Mouse (Mus musculus) G1E (cell line): Measurements from ENCODE around the gene Tlcd1. TPM values are rescaled to one million over a fixed set of nuclear protein-coding genes. Genes with fewer than 3 reads are reported as not detected.
A peak's percentile ranks its signal among the peaks of the same experiment; 100 is the strongest.

ENCODE experiments used
- ATAC-seq: 2 replicates; pipeline ENCODE4 v1.8.0; 2016; ENCODE audit warnings: mild to moderate bottlenecking; ENCODE audit not compliant: insufficient number of reproducible peaks, poor library complexity, low FRiP score, severe bottlenecking; ENCODE audit errors: extremely low read depth
- DNase-seq: peaks from one replicate; pipeline ENCODE4 v3.0.0; 2012; ENCODE audit warnings: low spot score
- H3K27me3 ChIP-seq: 2 replicates; pipeline ENCODE4 v1.6.1; 2012; ENCODE audit warnings: mild to moderate bottlenecking, low read length, inconsistent platforms; ENCODE audit not compliant: insufficient read depth
- H3K36me3 ChIP-seq: replicated peaks from 2 replicates; pipeline ENCODE3; 2012; ENCODE audit warnings: mild to moderate bottlenecking, inconsistent platforms
- H3K4me1 ChIP-seq: 2 replicates; pipeline ENCODE4 v1.6.1; 2012; ENCODE audit warnings: low read depth, low read length, inconsistent platforms, mixed read lengths; ENCODE audit not compliant: insufficient read depth
- H3K4me3 ChIP-seq: 2 replicates; pipeline ENCODE4 v1.5.1; 2012; ENCODE audit warnings: low read depth, mild to moderate bottlenecking, inconsistent platforms, low read length, moderate library complexity, mixed read lengths
- H3K9me3 ChIP-seq: replicated peaks from 2 replicates; pipeline ENCODE4 v1.6.1; 2012; ENCODE audit warnings: inconsistent platforms
- CTCF ChIP-seq: IDR thresholded peaks from 2 replicates; pipeline ENCODE4 v1.5.1; 2012; ENCODE audit warnings: low read depth, low read length, inconsistent platforms, mixed read lengths
- GATA1 ChIP-seq: IDR thresholded peaks from 2 replicates; pipeline ENCODE4 v1.6.1; 2012; ENCODE audit warnings: borderline replicate concordance, low read length, inconsistent platforms, mixed read lengths
- GATA2 ChIP-seq: IDR thresholded peaks from 2 replicates; pipeline ENCODE4 v1.6.1; 2012; ENCODE audit warnings: low read depth, low read length, inconsistent platforms, borderline replicate concordance
- POLR2AphosphoS5 ChIP-seq: IDR thresholded peaks from 2 replicates; pipeline ENCODE4 v1.6.1; 2012; ENCODE audit warnings: low read depth, low read length, inconsistent platforms; ENCODE audit not compliant: insufficient replicate concordance
- TAL1 ChIP-seq: conservative IDR thresholded peaks from 2 replicates; pipeline ENCODE4 v1.6.1; 2012; ENCODE audit warnings: low read depth, low read length, inconsistent platforms, mixed read lengths
- polyA plus RNA-seq: library from polyadenylated mRNA; stranded (reverse); fragments of >175 nt; gene quantifications from 2 replicates; pipeline ENCODE4 v1.2.3, GENCODE M21; 2012
- total RNA-seq, 2 experiments: library from RNA; stranded (forward) in 1 of 2; stranded (reverse) in 1 of 2; fragments of 200-1000 nt in 1 of 2; fragments of >200 nt in 1 of 2; fragmentation: Nextera tagmentation in 1 of 2; gene quantifications; 2 replicates each; pipeline ENCODE4 v1.2.3; 2014 to 2017

Gene Tlcd1
- total and polyA plus RNA-seq, 3 experiments = 6.7 to 47.8 (median 15.5) TPM

DNA sequence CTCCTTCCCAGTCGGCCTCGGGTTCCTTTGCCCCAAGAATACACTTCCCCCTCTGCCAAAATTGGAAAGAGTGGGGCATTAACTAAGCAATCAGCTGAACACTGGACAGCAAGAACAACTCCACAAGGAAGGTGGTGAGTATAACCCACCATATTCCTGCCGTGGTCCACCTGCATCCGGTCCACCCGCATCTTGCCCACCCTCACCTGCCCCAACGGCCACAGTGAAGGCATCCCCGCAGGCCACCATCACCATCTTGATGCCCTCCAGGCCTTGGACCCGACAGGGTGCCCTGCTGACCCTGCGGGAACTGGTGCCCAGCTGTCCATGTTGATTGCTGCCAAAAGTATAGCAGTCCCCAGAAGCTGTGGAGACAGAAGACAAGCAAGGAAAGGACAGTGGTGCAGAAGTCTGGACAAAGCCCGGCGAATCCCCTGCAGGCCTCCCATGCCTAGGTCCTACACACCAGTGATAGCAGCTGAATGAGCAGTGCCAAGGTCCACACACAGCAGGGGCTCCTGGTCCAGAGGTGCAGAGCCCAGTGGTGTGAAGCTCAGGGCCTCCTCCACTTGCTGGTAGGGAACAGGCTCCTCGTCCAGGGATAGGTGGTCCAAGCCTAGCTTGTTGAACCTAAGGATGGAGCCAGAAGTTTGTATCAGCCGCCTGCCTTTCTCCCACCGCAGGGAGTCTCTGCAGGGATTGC is 9.1 kb upstream of the Tlcd1 start:
- H3K4me3 ChIP-seq = peak overlapping the region; percentile 49; the same call in 1 of the 2 replicates
- H3K4me1 ChIP-seq = peaks cover 93% of the 10 kb centered on the region
- 0 out of 2 replicates have a peak, but pooled peaks cover 2% of the 10 kb centered on the region for H3K9me3 ChIP-seq
- TF ChIP-seq POLR2AphosphoS5 = no peak
- no peak for TF ChIP-seq TAL1
- TF ChIP-seq GATA1 = no peak
- no peak for TF ChIP-seq GATA2
- TF ChIP-seq CTCF = no peak
- H3K27me3 ChIP-seq = no peaks in the 10 kb centered on the region
- no peak for DNase-seq
- H3K36me3 ChIP-seq = peaks cover 51% of the 10 kb centered on the region
- no peak for ATAC-seq

DNA sequence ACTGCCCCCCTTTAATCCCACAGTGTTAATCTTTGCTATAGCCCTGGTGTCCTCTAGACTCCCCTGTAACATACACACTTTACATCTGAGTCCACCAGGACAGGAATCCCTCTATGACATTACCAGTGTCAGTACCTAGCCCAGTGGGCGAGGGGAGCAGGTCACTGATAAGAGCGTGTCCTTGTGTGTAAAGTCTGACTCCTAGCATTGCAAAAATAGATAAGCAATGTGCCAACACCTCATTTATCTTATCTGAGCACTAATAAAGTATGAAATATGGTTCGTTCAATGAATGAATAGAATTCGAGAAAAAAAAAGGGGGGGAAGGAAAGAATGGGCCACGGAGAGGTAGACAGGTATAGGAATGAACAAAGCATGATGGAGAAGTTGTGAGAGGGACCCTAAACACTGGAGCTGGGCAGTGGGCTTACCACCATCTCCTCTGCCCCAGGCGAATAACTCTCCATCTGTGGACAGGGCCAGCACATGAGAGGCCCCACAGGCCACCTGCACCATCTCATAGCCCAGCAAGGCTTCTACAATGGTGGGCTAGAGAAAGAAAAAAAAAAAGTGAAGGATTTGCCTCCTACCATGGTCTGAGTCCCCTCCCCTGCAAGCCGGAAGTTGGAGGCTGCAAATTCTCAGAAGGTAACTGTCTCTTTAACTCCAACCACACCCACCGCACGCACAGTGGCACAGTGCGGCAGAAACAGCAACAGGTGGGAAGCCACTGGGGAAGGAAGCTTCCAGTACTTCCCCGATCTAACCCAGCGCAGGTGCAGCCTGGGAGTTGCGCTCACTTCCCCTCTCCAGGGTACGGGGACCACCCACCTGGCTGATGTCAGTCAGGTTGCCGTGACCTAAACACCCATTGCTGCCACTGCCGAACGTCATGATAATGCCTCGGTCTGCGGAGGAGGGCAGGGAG is 7.7 kb upstream of the Tlcd1 start:
- H3K4me1 ChIP-seq = peaks cover 86% of the 10 kb centered on the region
- ATAC-seq (peak; percentile 73), DNase-seq (peak; percentile 80)
- H3K4me3 ChIP-seq = peak overlapping the region; percentile 71
- H3K9me3 ChIP-seq = 0 out of 2 replicates have a peak, but pooled peaks cover 2% of the 10 kb centered on the region
- no peaks in the 10 kb centered on the region for H3K27me3 ChIP-seq
- TF ChIP-seq POLR2AphosphoS5 (no peak), TAL1 (peak; percentile 90), CTCF (no peak), GATA1 (no peak), GATA2 (0 out of 2 replicates have a peak, but pooled peaks have one; percentile 20)
- peaks cover 45% of the 10 kb centered on the region for H3K36me3 ChIP-seq

DNA sequence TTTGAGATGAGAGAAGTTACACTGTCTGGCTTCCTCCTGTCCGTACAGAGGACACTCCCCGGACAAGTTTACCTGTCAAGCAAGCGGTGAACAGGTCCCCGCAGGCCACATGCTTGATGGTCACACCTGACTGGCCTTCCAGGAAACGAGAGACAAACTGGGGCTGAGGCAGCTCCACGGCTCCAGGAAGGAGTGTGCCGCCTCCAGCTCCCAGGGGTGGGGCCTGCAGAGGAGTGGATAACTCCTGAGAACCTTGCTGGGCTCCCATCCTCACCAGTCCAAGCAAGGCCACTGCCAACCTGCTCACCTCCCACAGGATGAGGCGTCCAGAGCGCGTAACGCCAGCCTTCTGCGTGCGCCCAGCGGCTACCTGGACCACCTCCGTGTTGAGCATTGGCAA is 6.2 kb upstream of the Tlcd1 start:
- no peak for DNase-seq
- H3K9me3 ChIP-seq = 0 out of 2 replicates have a peak, but pooled peaks cover 2% of the 10 kb centered on the region
- no peak for TF ChIP-seq TAL1
- no peak for TF ChIP-seq GATA2
- TF ChIP-seq POLR2AphosphoS5 = no peak
- no peak for TF ChIP-seq GATA1
- TF ChIP-seq CTCF = no peak
- H3K27me3 ChIP-seq = no peaks in the 10 kb centered on the region
- peaks cover 87% of the 10 kb centered on the region for H3K4me1 ChIP-seq
- peaks cover 43% of the 10 kb centered on the region for H3K36me3 ChIP-seq
- H3K4me3 ChIP-seq = peak overlapping the region; percentile 52; the same call in 1 of the 2 replicates
- no peak for ATAC-seq

DNA sequence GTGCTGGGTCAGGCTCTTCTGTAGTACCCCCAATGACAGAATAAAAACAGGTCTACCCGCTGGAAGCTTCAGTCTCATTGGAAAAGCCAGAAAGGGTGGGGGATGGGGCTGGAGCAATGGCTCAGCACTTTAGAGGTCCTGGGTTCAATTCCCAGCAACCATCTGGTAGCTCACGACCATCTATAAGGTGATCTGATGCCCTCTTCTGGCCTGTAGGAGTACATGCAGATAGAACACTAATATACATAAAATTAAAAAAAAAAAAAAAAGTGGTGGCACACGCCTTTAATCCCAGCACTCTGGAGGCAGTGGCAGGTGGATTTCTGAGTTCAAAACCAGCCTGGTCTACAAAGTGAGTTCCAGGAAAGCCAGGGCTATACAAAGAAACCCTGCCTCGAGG is 5.2 kb upstream of the Tlcd1 start:
- Histone ChIP-seq H3K27me3 (no peaks in the 10 kb centered on the region), H3K4me3 (no peak overlapping the region; the same call in 1 of the 2 replicates), H3K36me3 (peaks cover 41% of the 10 kb centered on the region), H3K9me3 (0 out of 2 replicates have a peak, but pooled peaks cover 2% of the 10 kb centered on the region), H3K4me1 (peaks cover 84% of the 10 kb centered on the region)
- TF ChIP-seq CTCF = no peak
- no peak for TF ChIP-seq GATA1
- TF ChIP-seq POLR2AphosphoS5 = no peak
- no peak for TF ChIP-seq GATA2
- no peak for TF ChIP-seq TAL1
- no peak for DNase-seq
- no peak for ATAC-seq

DNA sequence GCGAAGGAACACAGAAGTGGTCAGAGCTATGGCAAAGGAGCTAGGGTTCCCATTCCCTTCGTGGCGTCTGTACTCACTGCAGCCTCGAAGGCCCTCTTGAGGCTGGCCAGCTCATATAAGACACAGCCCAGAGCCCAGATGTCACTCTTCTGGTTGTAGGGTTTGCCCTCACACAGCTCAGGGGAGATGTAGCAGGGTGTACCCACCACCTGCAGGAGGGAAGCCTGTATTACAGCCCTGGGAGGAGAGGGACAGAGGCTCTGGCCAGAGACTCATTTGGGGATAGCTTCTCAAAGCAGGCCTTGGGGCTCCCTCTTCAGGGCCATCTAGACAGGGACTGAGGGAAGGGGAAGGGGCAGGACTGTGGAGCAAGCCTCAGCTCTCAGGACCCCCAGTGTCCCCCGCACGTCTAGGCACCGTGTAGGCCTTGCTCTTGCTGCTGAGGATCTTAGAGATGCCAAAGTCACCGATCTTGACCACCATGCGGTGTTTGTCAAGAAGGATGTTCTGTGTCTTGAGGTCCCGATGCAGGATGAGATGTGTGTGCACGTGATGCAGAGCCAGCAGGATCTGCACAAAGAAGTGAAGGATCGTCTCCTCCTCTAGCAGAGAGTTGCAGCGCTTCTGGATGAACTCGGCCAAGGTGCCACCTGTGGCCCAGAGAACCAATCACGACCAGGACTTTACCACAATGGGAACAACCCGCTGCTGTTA is 4.3 kb upstream of the Tlcd1 start:
- DNase-seq = no peak
- TF ChIP-seq POLR2AphosphoS5 = no peak
- TF ChIP-seq CTCF = no peak
- no peak for TF ChIP-seq TAL1
- no peak for TF ChIP-seq GATA1
- no peak for TF ChIP-seq GATA2

More for the DNA sequence above, 4.3 kb upstream of the Tlcd1 start:
- Histone ChIP-seq H3K27me3 (no peaks in the 10 kb centered on the region), H3K36me3 (peaks cover 38% of the 10 kb centered on the region), H3K4me1 (peaks cover 82% of the 10 kb centered on the region), H3K4me3 (no peak overlapping the region), H3K9me3 (0 out of 2 replicates have a peak, but pooled peaks cover 2% of the 10 kb centered on the region)
- ATAC-seq = no peak
